Mouse (Mus musculus) cerebellum, adult 11 months (tissue): ENCODE results near the gene Il2ra.

ENCODE experiments used
- DNase-seq: peaks from one replicate; pipeline ENCODE4 v3.0.0; 2022

Il2ra gene

DNA sequence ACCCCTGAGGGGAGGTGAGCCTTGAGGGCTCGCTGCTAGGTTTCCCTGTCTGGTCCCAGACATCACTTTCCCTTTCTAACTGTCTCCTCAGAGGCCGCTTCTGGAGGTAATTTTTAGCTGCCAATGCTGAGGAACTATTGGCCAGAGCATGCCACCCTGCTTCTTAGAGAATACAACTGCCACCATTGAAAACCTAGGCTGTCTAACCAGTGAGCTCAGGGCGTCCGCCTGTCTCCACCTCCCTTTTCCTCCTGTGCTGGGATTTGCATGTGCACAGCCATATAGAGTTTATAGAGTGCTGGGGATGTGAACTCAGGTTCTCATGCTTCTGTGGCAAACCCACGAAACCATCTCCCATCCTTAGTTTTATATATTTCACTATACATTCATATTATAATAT, 11.2 kb downstream of the Il2ra start:
- DNase-seq: no peak

DNA sequence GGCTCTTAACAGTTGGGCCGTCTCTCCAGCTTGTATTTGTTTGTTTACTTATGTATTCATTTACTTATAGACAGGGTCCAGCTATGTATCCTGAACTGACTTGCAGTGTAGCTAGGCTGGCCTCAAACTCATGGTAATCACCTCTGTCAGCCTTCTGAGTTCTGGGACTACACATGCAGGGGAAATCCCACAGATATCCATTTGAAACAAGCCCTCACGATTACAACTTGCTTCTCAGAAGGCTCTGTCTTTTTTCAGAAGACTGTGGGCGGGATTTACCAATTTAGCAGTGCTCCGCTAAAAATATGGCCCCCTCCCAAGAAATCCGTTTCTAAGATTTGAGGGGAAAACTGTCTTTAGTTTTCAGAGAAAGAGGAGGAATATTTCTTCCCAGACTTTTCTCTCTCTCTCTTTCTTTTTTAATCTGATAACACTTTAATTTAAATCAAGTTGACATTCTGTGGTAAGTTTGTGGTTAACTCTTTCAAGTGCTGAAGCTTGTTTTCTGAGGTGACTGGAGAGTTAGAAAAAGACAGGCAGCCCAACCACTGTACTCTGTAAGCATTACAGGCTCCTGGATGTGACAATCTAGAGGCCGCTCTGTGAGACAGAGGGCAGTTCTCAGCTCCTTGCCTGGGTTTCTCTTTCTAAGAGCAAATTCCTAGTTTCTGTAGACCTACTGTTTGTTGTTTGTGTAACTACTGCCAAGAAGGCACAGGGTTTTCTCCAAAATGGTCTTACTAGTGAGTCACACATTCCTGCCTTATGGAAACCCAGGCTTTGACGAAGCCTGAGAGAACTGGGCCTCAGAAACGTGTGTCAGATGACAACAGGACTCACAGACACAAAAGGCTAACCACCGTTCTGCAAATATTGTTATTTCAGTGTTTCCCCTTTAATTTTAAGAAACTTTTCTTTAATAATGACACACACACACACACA, 12.7 kb downstream of the Il2ra start:
- DNase-seq: no peak

DNA sequence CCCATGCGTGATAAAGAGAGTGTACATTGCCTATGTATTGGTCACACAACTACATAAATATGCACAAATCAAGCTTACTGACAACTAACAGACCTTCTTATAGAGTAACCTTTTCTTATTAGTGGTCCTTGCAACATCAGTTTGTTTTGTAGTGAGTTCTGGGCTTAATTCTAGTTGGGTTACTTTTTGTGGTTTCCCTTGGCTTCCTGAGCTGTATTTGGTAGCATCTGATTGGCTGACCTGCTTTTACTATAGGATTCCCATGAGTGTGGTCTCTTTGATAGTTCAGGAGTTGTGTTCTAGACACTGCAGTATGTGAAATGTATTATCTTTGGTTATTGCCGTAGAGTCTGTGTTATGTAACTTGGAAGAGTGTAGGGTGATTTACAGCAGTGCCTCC, 15.0 kb downstream of the Il2ra start:
- no peak for DNase-seq

DNA sequence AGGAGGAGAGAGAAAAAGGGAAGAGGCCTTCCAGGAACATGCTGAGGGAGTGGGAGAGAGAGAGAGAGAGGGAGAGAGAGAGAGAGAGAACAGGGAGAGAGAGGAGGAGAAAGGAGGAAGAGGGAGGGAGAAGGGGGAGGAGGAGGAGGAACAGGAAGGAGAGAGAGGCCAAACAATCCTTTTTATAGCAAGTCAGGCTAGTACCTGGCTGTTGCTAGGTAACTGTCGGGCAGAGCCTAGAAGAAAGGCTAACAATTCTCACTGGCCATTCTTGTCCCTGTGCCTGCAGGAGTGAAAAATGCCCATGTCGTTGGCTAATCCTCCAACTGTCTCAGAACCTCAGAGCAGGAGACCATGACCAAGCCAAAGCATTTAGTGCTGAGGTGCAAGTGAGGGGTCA, 16.7 kb downstream of the Il2ra start:
- DNase-seq: no peak

DNA sequence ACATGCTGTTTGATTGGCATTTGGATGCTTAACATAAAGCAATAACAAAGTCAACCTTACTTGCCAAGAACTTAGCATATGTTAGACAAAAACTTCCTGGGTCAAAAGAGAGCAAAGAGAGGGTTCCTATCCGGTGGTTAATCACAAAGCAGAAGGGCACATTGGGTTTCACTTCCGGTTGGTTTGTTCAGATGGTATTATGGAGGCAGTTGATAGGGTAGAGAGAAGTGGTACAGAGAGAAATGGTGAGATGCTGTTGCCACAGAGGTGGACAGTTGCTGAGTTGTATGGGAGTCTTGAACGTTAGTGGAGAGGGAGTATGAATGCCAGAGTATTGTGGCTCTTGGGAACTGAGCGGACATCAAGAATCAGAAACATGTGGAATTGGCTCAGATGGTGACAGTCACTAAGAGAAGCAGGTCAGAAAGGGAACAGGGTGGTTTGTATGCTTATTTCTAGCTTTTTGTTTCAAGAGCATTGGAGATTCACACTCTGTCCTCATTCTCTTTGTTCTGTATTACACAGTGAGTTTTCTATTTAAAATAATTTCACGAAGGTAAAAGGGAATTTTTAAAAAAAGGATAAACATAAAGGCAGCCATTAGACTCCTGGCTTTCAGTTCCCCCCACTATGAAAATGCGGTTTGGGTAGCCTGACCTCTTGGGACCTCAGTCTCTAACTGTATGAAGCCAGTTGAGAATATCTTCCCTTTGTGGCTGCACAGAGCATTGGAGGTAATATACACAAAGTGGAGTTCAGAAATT, 19.7 kb downstream of the Il2ra start:
- DNase-seq: no peak

DNA sequence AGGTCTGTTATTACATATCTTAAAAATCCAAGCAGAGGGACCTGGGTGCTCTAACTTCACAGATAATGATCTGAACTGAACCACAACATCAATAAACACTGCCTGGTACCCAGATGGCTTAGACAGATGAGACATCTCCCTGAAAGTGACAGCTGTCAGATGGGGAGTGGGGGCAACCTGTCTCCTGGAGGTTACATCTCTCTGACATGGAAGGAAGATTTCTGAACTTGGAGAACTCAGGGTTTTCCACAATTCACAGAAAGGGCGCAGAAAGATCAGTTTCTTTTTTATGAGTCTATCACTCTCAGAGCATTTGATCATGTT, 20.3 kb downstream of the Il2ra start:
- no peak for DNase-seq

DNA sequence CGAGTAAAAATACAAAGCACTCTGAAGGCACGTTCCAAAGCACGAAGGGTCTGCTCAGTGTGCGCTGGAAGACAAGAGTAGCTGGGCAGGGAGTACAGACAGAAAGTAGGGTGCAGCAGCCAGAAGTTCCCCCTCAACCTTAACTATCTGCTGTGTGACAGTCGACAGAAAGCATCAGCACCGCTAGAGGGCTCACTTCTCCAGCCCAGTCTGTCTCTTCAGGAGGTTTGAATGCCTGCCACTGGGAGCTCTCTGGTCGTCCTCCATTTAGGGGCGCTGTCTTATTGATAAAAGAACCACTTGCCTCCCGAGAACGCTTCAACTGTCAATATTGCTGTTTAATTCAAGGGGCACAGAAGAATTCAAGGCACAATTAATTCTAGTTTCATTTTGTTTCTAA, 21.4 kb downstream of the Il2ra start:
- peak; percentile 43 for DNase-seq

DNA sequence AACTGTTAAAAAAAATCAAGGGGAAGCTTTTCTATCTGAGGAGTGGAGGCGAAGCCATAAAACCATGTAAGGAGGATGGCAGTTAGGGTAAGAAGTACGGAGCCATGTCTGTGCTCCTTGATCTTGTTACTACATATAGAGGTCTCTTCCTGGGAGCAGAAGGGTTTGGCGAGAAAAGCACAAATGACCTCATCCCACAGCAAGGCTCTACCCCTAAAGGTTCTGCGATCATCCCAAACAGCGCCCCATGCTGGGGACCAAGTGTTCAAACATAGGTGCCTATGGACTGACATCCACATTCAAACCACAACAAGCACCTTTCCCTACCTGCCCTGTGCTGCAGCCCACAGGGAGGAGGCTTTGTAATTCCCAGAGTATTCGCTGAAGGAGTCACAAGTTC, 21.8 kb downstream of the Il2ra start:
- DNase-seq: peak; percentile 2

DNA sequence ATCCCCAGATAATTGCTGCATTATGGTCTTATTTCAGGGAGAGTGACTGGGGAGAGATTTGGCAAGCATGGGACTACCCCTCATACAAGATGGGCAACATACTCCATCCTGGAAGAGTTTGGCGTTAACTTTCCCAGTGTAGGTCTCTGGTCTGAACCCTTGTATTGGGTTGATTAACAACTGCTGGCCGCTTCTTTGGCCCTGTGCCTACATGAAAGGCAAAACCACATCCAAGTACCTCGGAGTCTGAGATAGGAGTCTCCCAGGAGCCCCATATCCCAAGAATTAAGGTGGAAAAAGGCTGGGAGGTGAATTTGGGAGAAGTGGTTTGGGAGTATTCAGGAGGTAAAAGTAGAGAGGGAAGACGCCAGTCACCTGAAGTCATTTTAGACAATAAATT, 22.2 kb downstream of the Il2ra start:
- no peak for DNase-seq

DNA sequence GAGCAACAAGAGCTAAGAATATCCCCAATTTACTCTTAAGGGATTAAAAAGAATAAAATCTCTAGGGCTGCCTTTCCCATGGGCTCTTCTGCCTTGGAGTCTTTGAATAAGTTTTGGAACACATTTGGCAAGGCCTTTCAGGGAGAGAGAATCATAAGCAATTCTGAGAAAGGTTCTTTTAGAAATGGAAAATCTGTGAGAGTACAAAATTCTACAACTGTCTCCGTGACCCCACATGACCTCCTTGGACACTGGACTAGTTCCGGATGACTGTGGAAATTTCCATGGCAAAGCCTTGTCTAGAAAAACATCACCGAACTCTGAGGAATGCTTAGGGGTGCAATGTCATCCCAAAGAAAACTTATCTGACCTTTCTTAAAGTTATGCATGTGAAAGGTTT, 22.7 kb downstream of the Il2ra start:
- no peak for DNase-seq

DNA sequence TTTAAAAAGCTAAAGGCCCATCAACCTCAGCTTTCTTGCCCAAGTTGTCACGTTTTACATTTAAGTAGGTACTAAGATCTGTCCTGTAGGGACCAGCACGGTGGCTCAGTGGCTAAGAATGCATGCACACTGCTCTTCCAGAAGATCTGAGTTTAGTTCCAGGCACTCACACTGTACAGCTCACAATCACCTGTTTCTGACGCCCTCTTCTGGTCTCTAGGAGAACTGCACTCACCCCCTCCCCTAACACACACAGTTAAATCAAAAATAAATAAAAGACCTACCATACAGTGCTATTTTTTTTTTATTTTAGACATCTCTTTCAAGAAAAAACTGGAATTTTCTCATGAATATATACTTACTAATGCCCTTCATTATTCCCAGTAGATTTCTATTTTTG, 29.5 kb downstream of the Il2ra start:
- no peak for DNase-seq

DNA sequence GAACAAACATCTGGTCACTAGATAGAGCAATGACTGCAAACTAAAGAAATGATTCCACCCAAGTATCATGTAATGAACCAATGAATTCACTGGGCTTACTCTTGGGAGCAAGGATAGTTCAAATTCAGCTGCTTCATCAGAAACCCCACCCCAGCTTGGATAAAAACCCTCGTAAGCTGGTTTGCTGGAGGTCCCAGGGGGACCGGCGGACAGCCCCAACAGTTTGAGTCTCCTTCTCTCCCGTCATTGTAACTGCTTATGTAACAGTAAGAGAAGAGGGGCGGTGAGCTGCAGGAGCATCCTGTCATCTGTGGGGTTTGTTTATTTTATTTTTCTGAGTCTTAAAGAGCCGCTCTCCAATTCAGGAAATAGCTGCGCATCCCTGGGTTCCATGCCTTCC, 37.0 kb downstream of the Il2ra start:
- DNase-seq: no peak

DNA sequence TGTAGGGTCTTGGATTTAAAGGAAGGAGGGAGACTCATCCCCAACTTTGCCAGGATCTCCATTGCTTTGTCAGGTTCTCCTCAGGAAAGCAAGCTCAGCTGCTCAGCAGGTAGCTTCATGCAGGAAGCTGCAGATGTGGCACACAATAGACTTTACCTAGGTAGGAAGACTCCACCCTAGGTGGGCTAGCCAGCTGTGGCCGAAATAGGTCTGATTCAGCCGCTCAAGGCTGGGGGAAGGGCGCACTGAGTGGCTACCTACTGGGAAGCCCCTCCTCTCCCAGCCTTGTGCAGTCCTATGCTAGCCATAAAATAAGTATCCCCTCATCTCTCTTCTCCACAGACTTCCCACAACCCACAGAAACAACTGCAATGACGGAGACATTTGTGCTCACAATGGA, 40.1 kb downstream of the Il2ra start:
- DNase-seq: no peak

DNA sequence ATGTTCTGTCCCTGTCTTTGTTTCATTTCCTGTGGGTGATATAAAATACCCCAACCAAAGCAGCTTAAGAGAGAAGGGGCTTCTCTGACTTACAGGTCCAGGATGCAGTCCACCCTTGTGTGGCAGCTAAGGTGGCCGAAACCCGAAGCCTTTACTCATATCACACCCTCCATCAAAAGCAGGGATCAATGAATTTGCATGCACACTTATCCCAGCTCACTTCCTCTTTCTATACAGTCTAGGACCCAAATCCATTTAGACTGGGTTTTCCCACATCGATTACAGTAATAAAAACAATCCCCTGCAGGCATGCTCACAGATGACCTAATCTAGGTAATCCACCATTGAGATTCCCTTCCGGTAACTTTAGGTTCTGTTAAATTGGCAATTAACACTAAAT, 43.9 kb downstream of the Il2ra start:
- no peak for DNase-seq

DNA sequence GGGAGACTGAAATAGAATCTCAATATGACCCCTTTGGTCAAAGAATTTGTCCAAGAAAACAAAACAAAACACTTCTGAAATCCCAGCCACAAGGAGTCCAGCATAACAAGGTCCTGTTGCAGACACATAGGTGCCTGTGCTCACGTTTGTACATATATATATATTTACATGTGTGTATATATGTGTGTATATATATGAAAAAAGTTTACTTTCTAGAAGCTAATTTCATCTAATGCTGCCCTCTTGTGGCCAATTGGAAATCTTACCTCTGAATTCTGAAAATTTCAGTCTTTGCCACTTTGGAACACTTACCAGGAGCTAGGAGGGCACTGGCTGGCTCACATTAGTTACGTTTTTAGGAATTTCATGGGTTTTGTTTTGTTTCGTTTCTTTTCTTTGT, 44.8 kb downstream of the Il2ra start:
- DNase-seq: no peak

DNA sequence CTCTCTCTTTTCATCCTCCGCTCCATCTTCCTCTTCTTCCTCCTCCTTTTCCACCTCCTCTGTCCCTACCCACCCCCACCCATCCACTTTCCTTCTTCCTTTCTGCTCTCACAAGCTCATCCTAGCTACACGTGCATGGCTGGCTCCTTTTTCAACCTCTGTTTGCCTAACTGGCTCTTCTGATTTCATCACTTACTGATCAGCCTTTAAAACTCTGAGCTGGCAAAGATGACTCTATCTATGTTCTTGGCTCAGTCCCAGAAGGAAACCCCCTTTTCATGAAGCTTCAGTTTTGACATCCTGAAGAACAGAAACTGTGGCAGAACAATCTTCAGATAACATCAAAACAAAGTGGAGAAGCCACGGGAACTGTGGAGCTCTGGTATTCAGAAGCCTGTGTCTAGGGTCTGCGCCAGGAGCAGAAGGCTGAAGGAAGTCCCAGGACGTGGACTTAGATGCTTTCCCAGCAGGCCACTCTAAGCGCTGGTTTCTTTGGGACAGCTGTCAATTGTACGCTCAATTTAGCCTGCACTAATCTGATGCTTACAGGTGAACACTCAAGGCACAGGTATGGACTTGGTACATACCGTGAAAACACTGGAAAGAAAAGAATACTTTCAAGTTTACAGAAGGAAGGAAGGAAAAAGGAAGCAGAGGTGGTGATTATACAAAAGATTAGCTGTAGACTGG, 47.7 kb downstream of the Il2ra start:
- no peak for DNase-seq

DNA sequence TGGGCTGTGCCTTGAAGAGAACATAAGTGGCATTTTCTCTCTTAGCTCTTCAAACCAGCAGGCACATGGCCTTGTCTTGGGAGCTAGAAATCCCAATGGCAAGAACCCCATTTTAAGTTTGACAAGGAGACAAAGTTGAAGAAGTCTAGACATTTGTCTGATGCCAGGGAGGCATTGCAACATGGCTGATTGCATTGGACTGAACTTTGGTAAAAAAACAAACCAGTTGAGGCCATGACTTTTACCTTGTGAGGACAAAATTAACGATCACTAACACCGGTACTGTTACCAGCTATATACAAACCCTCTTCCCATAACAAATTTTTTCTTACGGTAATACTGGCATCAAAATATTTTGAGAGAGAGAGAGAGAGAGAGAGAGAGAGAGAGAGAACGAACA, 50.7 kb downstream of the Il2ra start:
- DNase-seq: no peak

DNA sequence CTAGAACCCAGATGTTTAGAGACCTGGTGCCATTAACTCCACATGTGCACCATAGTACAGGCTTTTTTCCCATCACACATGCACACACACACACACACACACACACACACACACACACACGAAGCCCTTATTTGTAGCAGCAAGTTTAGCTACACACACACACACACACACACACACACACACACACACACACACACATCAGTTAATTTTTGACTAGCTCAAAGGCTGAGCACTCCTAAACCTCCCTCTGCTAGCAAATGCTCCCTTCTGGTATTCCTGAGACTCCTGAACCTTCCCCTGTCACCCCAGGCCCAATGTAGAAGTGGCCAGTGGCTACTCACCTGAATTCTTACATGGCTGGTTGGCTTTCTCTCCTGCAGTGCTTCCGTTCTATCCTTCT, 51.5 kb downstream of the Il2ra start:
- DNase-seq: no peak

DNA sequence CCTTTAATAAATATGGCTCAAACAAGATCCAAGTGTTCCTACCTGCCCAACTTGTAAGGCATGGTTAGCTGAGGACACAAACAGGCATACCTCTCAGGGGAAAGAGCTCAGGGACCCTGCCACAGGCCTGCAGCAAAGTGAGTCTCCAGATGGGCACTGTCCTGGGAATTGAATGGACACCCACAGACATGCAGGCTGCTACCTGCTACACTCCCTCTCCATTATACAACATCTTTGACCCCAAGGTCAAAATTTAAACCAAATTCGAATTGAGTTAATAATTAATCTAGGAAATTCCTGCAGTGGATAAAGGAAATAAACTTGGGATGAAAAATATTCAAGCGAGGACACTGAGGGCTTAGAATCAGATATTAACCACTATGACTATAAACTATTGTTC, 53.3 kb downstream of the Il2ra start:
- DNase-seq: no peak

DNA sequence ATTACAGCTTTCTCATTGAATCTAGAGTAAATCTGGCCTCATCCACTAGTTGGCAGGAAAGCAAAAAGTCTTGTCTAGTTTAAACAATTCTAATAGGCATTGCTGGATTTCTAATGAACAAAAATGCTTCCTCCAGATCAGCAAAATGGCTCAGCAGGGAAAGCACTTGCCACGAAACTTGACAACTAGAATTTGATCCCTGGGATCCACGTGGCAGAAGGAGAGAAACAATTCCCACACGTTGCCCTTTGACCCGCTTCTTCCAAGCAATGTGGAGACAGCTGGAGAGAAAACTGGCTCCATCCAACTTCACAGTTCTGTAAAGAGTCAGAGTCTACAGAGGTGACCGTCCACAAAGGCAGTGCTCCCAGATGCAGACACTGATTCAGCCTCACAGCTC, 56.4 kb downstream of the Il2ra start:
- DNase-seq: no peak

DNA sequence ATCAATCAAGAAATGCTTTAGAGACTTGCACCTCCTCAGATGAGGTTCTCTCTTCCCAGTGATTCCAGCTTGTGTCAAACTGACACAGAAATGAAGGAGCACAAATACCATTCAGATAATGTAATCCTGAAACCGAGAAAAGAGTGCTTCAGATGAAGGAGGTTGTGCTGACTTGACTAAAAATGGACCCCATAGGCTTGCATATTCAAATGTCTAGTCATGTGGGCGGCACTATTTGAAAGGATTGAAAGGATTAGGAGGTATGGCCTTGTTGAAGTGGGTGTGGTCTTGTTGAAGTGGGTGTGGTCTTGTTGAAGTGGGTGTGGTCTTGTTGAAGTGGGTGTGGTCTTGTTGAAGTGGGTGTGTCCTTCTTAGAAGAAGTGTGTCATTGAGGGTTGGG, 57.3 kb downstream of the Il2ra start:
- DNase-seq: no peak

DNA sequence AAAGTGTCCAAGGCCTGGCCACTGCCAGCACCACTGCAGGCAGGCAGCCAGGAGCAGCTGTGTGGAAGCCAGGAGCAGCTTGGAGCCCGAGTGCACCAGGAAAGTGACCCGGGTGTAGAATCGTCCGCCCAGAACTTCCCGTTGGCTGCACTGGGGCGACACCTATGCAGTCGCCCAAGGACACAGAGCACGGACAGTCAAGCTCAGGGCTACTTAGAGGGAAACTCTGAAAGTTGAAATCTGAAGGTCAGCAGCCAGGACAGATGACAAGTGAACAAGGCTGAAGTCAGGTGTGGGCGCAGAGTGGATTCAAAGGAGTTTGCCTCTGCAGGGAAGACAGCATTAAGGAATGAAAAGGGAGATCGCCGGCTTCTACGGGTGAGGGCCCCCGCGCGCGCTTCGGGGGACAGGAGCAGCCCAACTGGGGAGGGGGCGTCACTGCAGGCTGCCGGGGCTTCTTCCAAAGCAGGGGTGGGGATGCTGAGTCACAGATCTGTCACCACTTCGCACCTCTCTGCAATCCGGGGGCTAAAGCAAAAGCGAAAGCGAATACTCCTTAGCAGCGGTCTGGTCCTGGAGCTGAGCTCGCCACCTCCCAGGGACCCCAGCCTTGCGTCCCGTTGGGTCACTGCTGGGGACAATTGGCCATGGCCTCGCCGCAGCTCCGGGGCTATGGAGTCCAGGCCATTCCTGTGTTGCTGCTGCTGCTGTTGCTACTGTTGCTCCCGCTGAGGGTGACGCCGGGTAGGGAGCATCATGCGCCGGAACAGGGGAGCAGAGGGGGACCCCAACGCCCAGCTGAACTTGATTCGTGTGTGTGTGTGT, 62.8 kb downstream of the Il2ra start, which contains the start of gene Il15ra:
Il15ra (plus strand) TSS at position 90 of the 825 bp plus-strand sequence.
- no peak for DNase-seq
